Mouse (Mus musculus): Measurements from ENCODE around the gene Gm48552. TPM values are rescaled to one million over a fixed set of nuclear protein-coding genes. Genes with fewer than 3 reads are reported as not detected.

Gene Gm48552
- polyA plus RNA-seq (2016; fragmentation: Nextera tagmentation; extraction: Ambion mirVana): 2.0 and 3.8 TPM in 2 replicates

- no peaks in the 10 kb centered on the region for H3K9me3 ChIP-seq
- H3K27me3 ChIP-seq: no peaks in the 10 kb centered on the region
- no peak within 1 kb of the TSS for H3K4me2 ChIP-seq (replicated peaks)
- 87% methylated on average over 5 of the region's 5 CpGs for WGBS
- peaks cover 31% of the 10 kb centered on the region for H3K4me1 ChIP-seq
- no peak for ATAC-seq (ENCODE audit: insufficient number of reproducible peaks, insufficient read depth, low FRiP score, low TSS enrichment)
- H3K9ac ChIP-seq: 0 out of 2 replicates have a peak within 1 kb of the TSS, but pooled peaks have one; percentile 24
- no peak within 1 kb of the TSS for H3K4me3 ChIP-seq
- H3K36me3 ChIP-seq: peaks cover 33% of the 10 kb centered on the region
- no peak within 1 kb of the TSS for H3K27ac ChIP-seq
These were observed at the start of gene Gm48552 for GRCm38 (mm10) chr10:81388505-81389055. Gene Gm48552, plus strand, starts transcription at chr10:81389005.

GRCm38 (mm10) chr10:81340551-81341332 is 48.1 kb upstream of the Gm48552 start:
- H3K36me3 ChIP-seq: peaks cover 7% of the 10 kb centered on the region; the same call in 1 of the 2 replicates
- no peak for ATAC-seq (ENCODE audit: insufficient number of reproducible peaks, insufficient read depth, low FRiP score, low TSS enrichment)
- H3K9ac ChIP-seq: no peak overlapping the region
- 35% methylated on average over 17 of the region's 17 CpGs for WGBS
- H3K4me2 ChIP-seq (replicated peaks): no peak overlapping the region
- H3K9me3 ChIP-seq: no peaks in the 10 kb centered on the region
- peaks cover 71% of the 10 kb centered on the region for H3K27me3 ChIP-seq
- no peak overlapping the region for H3K4me3 ChIP-seq
- H3K27ac ChIP-seq: no peak overlapping the region
- H3K4me1 ChIP-seq: peaks cover 9% of the 10 kb centered on the region; the same call in 1 of the 2 replicates

- no peak overlapping the region for H3K27ac ChIP-seq
- no peak overlapping the region for H3K9ac ChIP-seq
- no peak for ATAC-seq (ENCODE audit: insufficient number of reproducible peaks, insufficient read depth, low FRiP score, low TSS enrichment)
- WGBS: 29% methylated on average over 16 of the region's 16 CpGs
- peaks cover 73% of the 10 kb centered on the region for H3K27me3 ChIP-seq
- peaks cover 7% of the 10 kb centered on the region; the same call in 1 of the 2 replicates for H3K36me3 ChIP-seq
- H3K4me1 ChIP-seq: peaks cover 5% of the 10 kb centered on the region
- H3K4me3 ChIP-seq: no peak overlapping the region
- no peak overlapping the region for H3K4me2 ChIP-seq (replicated peaks)
- H3K9me3 ChIP-seq: no peaks in the 10 kb centered on the region
These were observed 47.4 kb upstream of the Gm48552 start for GRCm38 (mm10) chr10:81341333-81341949.

GRCm38 (mm10) chr10:81342686-81343505 is 45.9 kb upstream of the Gm48552 start, which contains the start of gene Gipc3:
Gene Gipc3, minus strand, starts transcription at chr10:81343266.
- ATAC-seq (ENCODE audit: insufficient number of reproducible peaks, insufficient read depth, low FRiP score, low TSS enrichment): no peak
- Histone ChIP-seq H3K4me1 (peaks cover 15% of the 10 kb centered on the region), H3K9ac (peak within 1 kb of the TSS; percentile 47), H3K36me3 (peaks cover 13% of the 10 kb centered on the region), H3K27ac (no peak within 1 kb of the TSS), H3K4me3 (peak within 1 kb of the TSS; percentile 37), H3K27me3 (peaks cover 73% of the 10 kb centered on the region), H3K4me2 (replicated peaks) (peak within 1 kb of the TSS; percentile 59), H3K9me3 (no peaks in the 10 kb centered on the region)
- WGBS: 7% methylated on average over 55 of the region's 67 CpGs

GRCm38 (mm10) chr10:81344421-81345161 is 44.2 kb upstream of the Gm48552 start:
- Histone ChIP-seq H3K9ac (no peak overlapping the region), H3K9me3 (no peaks in the 10 kb centered on the region), H3K4me2 (replicated peaks) (no peak overlapping the region), H3K27ac (no peak overlapping the region), H3K4me3 (no peak overlapping the region), H3K4me1 (peaks cover 25% of the 10 kb centered on the region), H3K36me3 (peaks cover 22% of the 10 kb centered on the region), H3K27me3 (peaks cover 68% of the 10 kb centered on the region)
- no peak for ATAC-seq (ENCODE audit: insufficient number of reproducible peaks, insufficient read depth, low FRiP score, low TSS enrichment)
- 54% methylated on average over 8 of the region's 8 CpGs for WGBS

- Histone ChIP-seq H3K9me3 (no peaks in the 10 kb centered on the region), H3K4me3 (no peak overlapping the region), H3K36me3 (peaks cover 22% of the 10 kb centered on the region), H3K4me2 (replicated peaks) (no peak overlapping the region), H3K27ac (no peak overlapping the region), H3K9ac (no peak overlapping the region), H3K4me1 (peaks cover 27% of the 10 kb centered on the region), H3K27me3 (peaks cover 67% of the 10 kb centered on the region)
- WGBS: 77% methylated on average over 4 of the region's 4 CpGs
- no peak for ATAC-seq (ENCODE audit: insufficient number of reproducible peaks, insufficient read depth, low FRiP score, low TSS enrichment)
These were observed 43.7 kb upstream of the Gm48552 start for GRCm38 (mm10) chr10:81345162-81345534.

GRCm38 (mm10) chr10:81346453-81347067 is 42.2 kb upstream of the Gm48552 start:
- H3K4me1 ChIP-seq: peaks cover 27% of the 10 kb centered on the region
- 9% methylated on average over 55 of the region's 55 CpGs for WGBS
- no peak for ATAC-seq (ENCODE audit: insufficient number of reproducible peaks, insufficient read depth, low FRiP score, low TSS enrichment)
- H3K4me3 ChIP-seq: peak overlapping the region; percentile 20
- H3K9me3 ChIP-seq: no peaks in the 10 kb centered on the region
- H3K4me2 ChIP-seq (replicated peaks): peak overlapping the region; percentile 52
- no peak overlapping the region for H3K27ac ChIP-seq
- peaks cover 22% of the 10 kb centered on the region for H3K36me3 ChIP-seq
- peak overlapping the region; percentile 28; the same call in 1 of the 2 replicates for H3K9ac ChIP-seq
- H3K27me3 ChIP-seq: peaks cover 54% of the 10 kb centered on the region

- no peak for ATAC-seq (ENCODE audit: insufficient number of reproducible peaks, insufficient read depth, low FRiP score, low TSS enrichment)
- H3K4me2 ChIP-seq (replicated peaks): peak overlapping the region; percentile 90
- H3K9ac ChIP-seq: peak overlapping the region; percentile 91
- no peaks in the 10 kb centered on the region for H3K9me3 ChIP-seq
- H3K27me3 ChIP-seq: peaks cover 29% of the 10 kb centered on the region
- peaks cover 22% of the 10 kb centered on the region for H3K36me3 ChIP-seq
- H3K4me1 ChIP-seq: peaks cover 24% of the 10 kb centered on the region
- WGBS: 4% methylated on average over 11 of the region's 12 CpGs
- H3K27ac ChIP-seq: peak overlapping the region; percentile 54; the same call in 1 of the 2 replicates
- peak overlapping the region; percentile 94 for H3K4me3 ChIP-seq
These were observed 39.7 kb upstream of the Gm48552 start for GRCm38 (mm10) chr10:81349146-81349545.

GRCm38 (mm10) chr10:81349961-81350350 is 38.8 kb upstream of the Gm48552 start:
- H3K27ac ChIP-seq: peak overlapping the region; percentile 75

GRCm38 (mm10) chr10:81350351-81351063 is 38.3 kb upstream of the Gm48552 start, which contains the start of gene Hmg20b:
Gene Hmg20b, minus strand, starts transcription at chr10:81350480.
- Histone ChIP-seq H3K4me3 (peak within 1 kb of the TSS; percentile 94), H3K36me3 (peaks cover 17% of the 10 kb centered on the region), H3K4me2 (replicated peaks) (peak within 1 kb of the TSS; percentile 90), H3K27ac (peak within 1 kb of the TSS; percentile 75), H3K9me3 (no peaks in the 10 kb centered on the region), H3K27me3 (peaks cover 16% of the 10 kb centered on the region), H3K9ac (peak within 1 kb of the TSS; percentile 91), H3K4me1 (peaks cover 24% of the 10 kb centered on the region)
- peak; percentile 94 for ATAC-seq (ENCODE audit: insufficient number of reproducible peaks, insufficient read depth, low FRiP score, low TSS enrichment)
- WGBS: 0% methylated on average over 54 of the region's 54 CpGs

More at GRCm38 (mm10) chr10:81349961-81350350, 38.8 kb upstream of the Gm48552 start:
- peak; percentile 3; the same call in 1 of the 2 replicates for ATAC-seq (ENCODE audit: insufficient number of reproducible peaks, insufficient read depth, low FRiP score, low TSS enrichment)
- Histone ChIP-seq H3K4me3 (peak overlapping the region; percentile 94), H3K9me3 (no peaks in the 10 kb centered on the region), H3K27me3 (peaks cover 21% of the 10 kb centered on the region), H3K36me3 (peaks cover 22% of the 10 kb centered on the region), H3K9ac (peak overlapping the region; percentile 91), H3K4me2 (replicated peaks) (peak overlapping the region; percentile 90), H3K4me1 (peaks cover 24% of the 10 kb centered on the region)
- WGBS: under 1% methylated on average over 29 of the region's 29 CpGs

Data from embryonic facial prominence, embryonic 12.5 days (tissue).